Mouse (Mus musculus) urinary bladder, postnatal 36 days (tissue): ENCODE results near the gene Spsb2.
"Not testable (repeated sequence)": the region's sequence is repeated elsewhere in the genome, so short reads cannot be mapped to it uniquely, and the experiment has no call there.

Source experiments
- DNase-seq, 2 experiments: peaks; one replicate each; pipeline ENCODE4 v3.0.0; 2022; ENCODE audit warnings: low spot score in 2 of 2, mixed read lengths in 1 of 2

Gene Spsb2

GRCm38 (mm10) chr6:124802400-124802799 lies 6.1 kb upstream of the Spsb2 start:
- not testable (repeated sequence) for DNase-seq

- DNase-seq, result no peak
Observed at GRCm38 (mm10) chr6:124803061-124803460, 5.4 kb upstream of the Spsb2 start.

- not testable (repeated sequence) for DNase-seq
Observed at GRCm38 (mm10) chr6:124803691-124804090, 4.8 kb upstream of the Spsb2 start.

GRCm38 (mm10) chr6:124804341-124804740 lies 4.1 kb upstream of the Spsb2 start:
- DNase-seq, result no peak

GRCm38 (mm10) chr6:124805341-124806321 lies 2.8 kb upstream of the Spsb2 start:
- peak; percentile 94 to 97 for DNase-seq

- no peak for DNase-seq
Observed at GRCm38 (mm10) chr6:124806446-124807140, 1.9 kb upstream of the Spsb2 start.

- no peak for DNase-seq
Observed at GRCm38 (mm10) chr6:124807366-124807765, 1.1 kb upstream of the Spsb2 start.

- DNase-seq, result no peak
Observed at GRCm38 (mm10) chr6:124807986-124808357, 489 bp upstream of the Spsb2 start.

GRCm38 (mm10) chr6:124809052-124809774 lies 752 bp downstream of the Spsb2 start:
- peak; percentile 78 to 85 for DNase-seq

GRCm38 (mm10) chr6:124809775-124810538 lies 1.5 kb downstream of the Spsb2 start:
- DNase-seq, result no peak

- not testable (repeated sequence) for DNase-seq
Observed at GRCm38 (mm10) chr6:124810566-124811402, 2.3 kb downstream of the Spsb2 start.

GRCm38 (mm10) chr6:124811403-124811665 lies 2.9 kb downstream of the Spsb2 start:
- no peak for DNase-seq

- no peak for DNase-seq
Observed at GRCm38 (mm10) chr6:124811701-124812560, 3.5 kb downstream of the Spsb2 start.

GRCm38 (mm10) chr6:124812848-124813247 lies 4.4 kb downstream of the Spsb2 start:
- no peak for DNase-seq

GRCm38 (mm10) chr6:124813496-124813895 lies 5.0 kb downstream of the Spsb2 start:
- peak; percentile 37 to 63 for DNase-seq

- DNase-seq, result peak; percentile 91 to 93
Observed at GRCm38 (mm10) chr6:124813933-124814332, 5.5 kb downstream of the Spsb2 start, which contains the start of gene Tpi1. TSS of gene Tpi1 (minus strand) at chr6:124814296.

- no peak for DNase-seq
Observed at GRCm38 (mm10) chr6:124814448-124814847, 6.0 kb downstream of the Spsb2 start.

GRCm38 (mm10) chr6:124814858-124815774 lies 6.7 kb downstream of the Spsb2 start:
- no peak for DNase-seq
